Mouse (Mus musculus): Measurements from ENCODE around the gene Gsto2. TPM values are rescaled to one million over a fixed set of nuclear protein-coding genes. Genes with fewer than 3 reads are reported as not detected.

Gsto2 gene
- total and polyA plus RNA-seq, 3 experiments = 0.61 to 3.2 (median 2.1) TPM

DNA sequence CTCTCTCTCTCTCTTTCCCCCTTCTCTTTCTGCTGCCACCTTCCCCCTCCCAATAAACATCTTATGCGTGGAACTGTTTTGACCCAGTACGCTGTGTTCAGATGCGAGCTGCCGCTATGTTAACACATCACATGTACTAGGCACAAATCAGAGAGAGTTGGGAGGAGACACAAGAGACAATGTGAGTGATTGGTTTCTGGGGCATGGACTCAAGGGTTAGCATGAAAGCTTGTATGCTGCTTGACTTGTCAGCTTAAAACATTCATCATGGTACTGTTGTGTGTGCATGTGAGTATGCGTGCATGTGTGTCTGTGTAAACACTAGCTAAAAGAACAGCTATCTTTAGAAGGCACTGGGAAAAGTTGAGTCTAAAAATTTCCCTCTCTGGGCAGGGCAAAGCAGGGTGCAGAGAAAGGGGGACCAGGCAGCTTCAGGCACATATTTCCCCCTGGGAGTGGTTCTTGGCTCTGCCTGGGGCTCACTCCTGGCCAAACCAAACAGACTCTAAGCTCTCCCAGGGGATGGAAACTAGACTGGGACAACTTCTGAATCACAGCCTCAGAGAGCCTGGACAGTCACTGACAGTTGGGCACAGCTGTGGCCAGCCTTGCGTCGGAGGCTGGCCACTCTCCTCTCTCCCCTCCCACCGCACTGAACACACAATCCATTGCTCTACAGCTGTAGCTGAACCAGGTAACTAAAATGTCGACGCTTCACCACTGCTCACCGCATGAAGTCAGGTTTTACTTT, 26.4 kb downstream of the Gsto2 start:
- DNase-seq = no peak

DNA sequence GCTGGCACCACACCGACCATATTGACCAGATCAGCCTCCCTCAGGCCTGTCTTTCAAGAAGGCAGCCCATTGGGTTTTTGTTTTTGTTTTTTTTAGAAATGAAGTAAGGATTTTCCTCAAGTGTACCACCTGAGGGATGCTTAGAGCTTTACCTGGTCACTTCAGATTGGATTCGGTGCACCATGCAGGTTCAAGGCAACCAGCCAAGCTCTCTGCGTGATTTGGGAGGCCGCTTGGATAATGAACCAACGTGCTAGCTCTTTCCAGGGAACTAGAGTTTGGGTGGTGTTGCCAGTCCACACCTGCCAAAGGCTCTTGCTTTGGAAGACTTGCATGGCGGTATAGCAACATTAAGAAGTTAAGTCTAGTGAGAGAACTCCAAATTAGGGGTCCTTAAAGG, 27.8 kb downstream of the Gsto2 start:
- no peak for DNase-seq

- no peak for DNase-seq
Observed at GRCm38 (mm10) chr19:47898472-47899079, 33.2 kb downstream of the Gsto2 start.

DNA sequence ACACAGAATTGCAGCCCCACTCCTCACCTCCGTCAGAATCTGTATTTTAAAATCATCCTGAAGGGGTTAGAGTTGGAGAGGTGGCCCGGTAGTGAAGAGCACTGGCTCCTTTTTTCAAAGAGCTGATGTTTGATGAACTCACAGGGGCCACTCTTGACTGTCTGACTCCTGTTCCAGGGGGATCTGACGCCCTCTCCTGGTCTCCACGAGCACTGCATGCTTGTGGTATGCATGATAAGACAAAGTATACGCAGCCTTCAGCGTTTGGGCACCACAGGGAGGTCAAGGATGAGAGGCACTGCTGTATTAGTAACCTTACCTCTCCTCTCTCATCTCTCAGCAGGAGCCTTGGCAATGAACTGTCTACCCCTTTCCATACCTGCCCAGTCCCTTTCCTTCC, 34.7 kb downstream of the Gsto2 start:
- no peak for DNase-seq

- no peak for DNase-seq
Observed at GRCm38 (mm10) chr19:47900558-47900957, 35.2 kb downstream of the Gsto2 start.

GRCm38 (mm10) chr19:47902316-47903201, 37.2 kb downstream of the Gsto2 start:
- peak; percentile 65 for DNase-seq

DNA sequence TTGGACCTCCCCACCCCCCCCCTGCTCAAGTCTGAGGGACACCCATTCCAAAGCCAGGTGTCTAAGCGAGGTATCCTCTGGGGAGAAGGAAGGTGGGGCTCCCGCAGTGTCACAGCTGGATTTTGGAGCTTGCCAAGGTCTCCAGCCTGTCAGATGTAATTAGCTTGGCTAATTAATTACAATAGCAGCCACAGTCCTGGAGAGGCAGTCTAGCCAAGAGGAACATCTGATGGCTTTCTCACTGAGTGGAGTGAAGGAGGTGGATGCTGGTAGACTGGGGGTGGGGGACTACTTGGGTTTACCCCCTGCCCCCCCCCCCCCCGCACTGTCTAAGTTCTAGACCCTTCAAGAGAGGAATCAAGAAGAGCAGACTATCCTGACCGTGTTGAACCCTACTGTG, 38.3 kb downstream of the Gsto2 start:
- no peak for DNase-seq

DNA sequence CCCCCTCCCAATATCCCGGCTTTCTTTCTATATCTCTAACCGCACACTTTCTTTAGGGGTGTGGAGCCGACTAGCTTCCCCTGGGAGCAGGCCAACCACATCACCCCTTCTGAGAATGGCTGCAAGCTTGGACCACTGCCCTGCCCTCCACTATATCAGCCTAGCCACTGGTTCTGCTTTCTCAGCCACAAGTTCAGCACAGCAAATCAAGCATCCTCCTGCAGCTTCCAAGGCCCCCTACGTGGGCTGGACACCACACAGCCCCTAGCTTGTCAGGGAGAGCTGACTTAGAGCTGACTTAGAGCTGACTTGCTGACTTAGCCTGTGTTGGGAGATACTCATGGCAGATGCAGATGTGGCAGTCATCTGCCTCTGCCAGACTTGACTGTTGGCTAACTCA, 39.7 kb downstream of the Gsto2 start:
- no peak for DNase-seq

- DNase-seq = no peak
Observed at GRCm38 (mm10) chr19:47905603-47906002, 40.3 kb downstream of the Gsto2 start.

DNA sequence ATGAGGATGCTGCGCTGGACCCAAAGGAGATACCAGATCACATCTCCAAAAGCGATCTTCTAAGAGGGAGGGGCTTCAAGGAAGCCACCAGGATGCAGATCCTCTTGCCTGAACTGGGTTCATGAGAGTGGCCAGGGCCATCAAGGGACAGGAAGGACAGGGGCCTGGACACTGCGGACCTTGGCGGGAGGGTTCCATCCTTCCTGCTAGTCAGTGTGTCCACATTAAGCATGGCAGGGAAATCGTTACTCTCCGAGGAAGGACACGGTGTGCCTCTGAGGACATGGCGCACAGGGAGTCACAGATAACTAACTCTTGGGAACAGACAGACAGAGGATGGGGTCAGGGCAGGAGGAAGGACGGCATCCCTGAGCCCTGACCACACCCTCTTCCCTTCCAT, 42.3 kb downstream of the Gsto2 start:
- peak; percentile 42 for DNase-seq

GRCm38 (mm10) chr19:47908961-47909371, 43.6 kb downstream of the Gsto2 start:
- no peak for DNase-seq

DNA sequence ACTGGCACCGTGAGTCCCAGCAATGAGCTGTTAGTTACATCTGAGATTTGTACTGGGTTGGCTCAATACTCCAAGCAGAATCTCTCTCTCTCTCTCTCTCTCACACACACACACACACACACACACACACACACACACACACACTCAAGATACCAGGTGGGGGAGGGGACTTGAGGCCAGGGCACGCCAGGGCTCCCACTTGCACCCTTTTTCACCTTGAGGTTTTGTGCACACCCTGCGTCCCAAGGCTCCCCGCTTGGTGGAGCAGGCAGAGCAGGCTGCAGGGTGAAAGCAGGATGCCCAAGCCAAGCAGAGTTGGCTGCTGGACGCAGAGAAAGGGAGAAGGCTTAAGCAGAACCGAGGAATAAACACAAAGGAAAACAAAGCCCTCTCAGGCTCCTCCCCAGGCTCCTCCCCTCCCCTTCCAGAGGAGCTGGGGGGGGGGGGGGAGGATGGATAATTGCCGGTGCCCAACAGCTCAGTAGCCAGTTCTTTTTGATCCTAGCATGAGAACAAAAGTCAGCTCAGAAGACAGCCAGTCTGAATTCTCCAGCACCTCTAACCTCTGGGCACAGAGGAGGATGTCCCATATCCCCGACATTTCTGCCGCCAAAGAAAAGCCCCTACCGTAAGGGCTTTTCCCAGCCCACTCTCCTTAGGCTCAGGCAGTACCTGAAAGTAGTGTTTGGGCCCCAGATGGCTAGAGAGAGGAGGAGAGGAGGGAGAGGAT, 44.2 kb downstream of the Gsto2 start:
- peak; percentile 54 for DNase-seq

DNA sequence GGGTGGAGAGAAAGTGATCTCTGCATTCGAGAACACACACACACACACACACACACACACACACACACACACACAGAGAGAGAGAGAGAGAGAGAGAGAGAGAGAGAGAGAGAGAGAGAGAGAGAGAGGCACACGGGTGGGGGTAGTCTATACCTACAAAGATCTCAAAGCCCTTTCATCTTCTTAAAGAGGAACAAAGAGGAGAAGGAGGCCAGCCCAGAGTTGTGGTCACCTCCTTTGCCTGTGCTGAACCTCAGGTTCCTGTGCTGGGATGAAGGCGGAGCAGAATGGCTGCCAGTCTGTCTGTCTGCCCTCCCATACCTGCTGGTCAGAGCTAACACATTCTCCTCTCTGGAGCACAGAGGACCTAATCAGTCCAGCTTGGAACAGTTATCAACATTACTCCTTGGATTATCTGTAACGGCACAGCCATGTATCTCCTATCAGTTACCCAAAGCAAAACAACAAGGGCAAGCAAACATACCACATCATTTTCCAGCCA, 44.8 kb downstream of the Gsto2 start:
- no peak for DNase-seq

DNA sequence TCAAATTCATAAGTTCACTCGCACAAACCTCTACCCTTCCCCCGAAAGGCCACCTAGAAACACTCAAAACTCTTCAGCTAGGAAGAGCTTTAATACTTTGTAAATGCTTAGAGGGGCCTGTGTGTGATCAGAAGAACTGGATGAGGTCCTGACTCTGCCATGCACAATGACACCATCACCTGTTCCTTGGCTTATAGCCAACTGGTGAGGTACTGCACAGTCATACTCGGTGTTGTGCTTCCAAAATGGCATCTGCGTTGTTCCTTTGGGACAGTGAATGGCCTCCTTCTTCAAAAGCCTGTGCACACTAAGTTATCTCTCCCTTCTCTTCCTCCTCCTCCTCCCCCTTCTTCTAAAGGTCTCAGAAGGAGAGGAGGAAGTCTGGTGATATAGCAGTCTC, 45.4 kb downstream of the Gsto2 start:
- DNase-seq = no peak

GRCm38 (mm10) chr19:47913344-47913743, 48.0 kb downstream of the Gsto2 start:
- no peak for DNase-seq

DNA sequence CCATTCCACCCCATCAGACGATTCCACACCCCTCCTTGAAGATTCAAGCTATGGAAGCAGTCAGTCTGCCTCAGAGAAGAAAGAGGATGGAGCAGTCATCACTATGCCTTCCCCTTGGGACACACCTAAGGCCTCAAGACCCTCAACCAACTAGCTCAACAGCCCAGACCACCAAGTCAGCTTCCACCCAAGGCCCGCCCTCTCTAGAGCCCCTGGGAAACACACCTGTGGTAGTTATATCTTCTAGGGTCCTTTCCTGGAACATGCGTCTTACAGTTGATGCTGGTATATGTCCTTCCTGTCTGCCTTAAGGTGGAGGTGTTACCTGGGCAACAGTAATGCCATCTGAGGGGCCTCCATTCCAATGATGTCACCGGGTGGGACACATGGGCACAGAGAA, 48.9 kb downstream of the Gsto2 start:
- DNase-seq = no peak

DNA sequence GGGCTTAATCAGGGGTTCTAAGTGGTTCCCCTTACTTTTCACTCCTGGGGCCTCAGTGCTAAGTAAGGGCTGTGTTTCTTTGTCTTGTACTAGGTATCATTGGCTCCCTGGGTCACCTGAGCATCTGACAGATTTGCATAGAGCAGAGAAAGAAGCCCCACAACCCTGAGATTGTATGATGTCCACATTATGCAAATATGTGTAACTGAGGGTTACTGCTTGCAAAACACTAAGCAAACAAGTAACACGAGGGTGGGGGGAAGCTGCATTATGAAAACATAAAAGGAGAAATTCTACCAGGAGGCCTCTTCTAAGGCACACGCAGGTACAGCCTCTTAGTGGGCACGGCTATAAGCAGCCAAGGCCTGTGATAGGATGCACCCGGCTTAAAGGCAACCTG, 49.9 kb downstream of the Gsto2 start:
- DNase-seq = no peak

DNA sequence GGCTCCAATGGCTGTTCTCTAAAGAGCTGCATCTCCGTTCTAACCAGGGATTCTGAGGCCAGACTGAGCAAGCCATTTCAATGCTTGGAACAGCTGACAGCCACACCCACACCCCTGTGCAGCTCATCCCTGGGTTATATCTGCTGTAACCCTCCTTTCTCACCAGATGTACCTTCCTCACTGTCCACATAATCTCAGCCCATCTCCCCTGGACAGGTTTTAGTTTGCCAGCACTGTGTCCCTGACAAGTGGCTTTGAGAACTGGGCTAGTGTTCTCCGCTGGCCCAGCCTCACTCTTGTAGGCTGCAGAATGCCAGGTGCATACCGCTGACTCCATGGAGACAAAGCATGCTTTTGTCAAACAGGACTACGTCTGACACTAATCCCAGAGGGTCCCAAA, 52.1 kb downstream of the Gsto2 start:
- no peak for DNase-seq

GRCm38 (mm10) chr19:47918016-47918415, 52.7 kb downstream of the Gsto2 start:
- peak; percentile 29 for DNase-seq

GRCm38 (mm10) chr19:47918455-47919101, 53.2 kb downstream of the Gsto2 start:
- DNase-seq = peak; percentile 20
